Mouse (Mus musculus): ENCODE measurements around the gene Pum2.
"Not testable (repeated sequence)": the region's sequence is repeated elsewhere in the genome, so short reads cannot be mapped to it uniquely, and the experiment has no call there.

Gene Pum2

DNA sequence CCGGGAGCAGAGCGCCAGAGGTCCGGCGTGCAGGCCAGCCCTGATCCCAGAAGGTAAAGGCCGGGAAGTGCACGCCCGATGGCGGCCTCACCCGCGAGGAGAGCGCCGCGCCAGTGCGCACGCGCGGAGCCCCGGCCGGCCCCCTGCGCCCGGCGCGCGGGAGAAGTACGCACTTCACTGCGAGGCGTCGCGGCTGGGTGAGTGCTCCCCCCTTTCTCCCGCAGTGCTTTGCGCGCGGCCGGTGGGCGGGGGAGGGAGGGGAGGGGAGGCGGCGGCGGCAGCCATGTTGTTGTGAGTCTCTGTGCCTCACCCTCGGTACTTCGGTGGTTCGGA is at the start of gene Pum2:
Gene Pum2, plus strand, starts transcription at position 161 of the 333 bp plus-strand sequence.
- peak; percentile 93 for DNase-seq

DNA sequence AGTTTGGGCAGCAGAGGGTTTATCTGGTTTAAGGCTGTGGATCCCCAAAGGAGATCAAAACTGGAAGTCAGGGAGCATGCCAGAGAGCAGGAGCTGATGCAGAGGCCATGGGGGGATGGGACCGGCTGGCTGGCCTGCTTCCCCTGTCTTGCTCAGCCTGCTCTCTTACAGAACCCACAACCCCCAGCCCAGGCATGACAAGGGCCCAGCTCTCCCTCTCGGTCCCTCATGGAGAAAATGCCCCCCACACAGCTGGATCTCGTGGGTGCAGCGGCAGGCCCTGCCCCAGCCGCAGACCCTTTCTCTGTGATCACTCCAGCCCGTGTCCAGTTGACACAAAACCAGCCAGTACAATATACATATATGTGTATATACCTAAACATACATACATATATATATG is 44.4 kb upstream of the Pum2 start:
- no peak for DNase-seq

DNA sequence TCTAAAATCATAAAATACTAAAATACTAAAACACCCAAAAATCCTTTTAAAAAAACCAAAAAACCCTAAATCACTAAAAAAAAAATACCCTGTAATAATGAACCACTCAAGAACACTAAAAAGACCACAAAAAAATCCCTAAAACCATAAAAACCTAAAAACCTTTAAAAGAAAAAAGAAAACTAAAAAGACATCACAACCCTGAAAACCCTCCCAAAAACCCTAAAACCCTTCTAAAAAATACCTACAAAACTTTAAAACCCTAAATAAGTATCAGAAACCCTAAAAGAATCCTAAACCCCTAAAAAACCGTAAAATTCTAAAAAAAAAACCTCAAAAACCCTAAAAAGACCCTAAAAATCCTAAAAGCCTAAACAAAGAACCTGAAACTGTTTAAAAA is 42.2 kb upstream of the Pum2 start:
- DNase-seq: no peak

DNA sequence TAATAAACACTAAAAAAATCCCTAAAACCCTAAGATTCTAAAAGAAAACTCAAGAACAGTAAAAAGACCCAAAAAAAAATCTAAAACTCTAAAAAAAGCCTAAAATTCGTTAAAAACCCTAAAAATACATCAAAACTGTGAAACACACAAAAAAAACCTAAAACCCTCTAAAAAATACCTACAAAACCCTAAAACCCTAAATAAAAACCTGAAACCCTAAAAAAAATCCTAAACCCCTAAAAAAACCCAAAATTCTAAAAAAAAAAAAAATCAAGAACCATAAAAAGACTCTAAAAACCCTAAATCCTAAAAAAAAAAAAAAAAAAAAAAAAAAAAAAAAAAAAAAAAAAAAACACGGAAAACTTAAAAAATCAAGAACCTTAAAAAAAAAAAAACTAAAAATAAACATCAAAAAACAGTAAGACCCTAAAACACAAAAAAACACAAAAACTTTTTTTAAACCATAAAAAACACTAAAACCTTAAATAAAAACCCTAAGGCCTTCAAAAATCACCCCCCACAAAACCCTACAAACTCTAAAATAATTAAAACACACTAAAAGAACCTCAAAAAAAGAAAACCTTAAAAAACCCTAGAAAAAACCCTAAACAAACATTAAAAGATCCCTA is 41.1 kb upstream of the Pum2 start:
- no peak for DNase-seq

DNA sequence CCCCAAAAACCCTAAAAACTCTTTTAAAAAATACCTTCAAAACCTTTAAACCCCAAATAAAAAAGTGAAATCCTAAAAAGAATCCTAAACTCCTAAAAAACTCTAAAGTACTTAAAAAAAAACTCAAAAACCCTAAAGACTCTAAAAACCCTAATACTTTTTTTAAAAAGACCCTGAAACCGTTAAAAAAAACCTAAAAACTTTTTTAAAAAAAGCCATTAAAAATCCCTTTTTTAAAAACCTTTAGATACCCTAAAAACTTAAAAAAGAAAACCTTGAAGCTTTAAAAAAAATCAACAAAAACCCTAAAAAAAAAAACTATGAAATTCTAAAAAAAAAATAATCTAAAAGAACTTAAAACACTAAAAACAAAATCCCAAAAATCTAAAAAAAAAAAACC is 39.6 kb upstream of the Pum2 start:
- no peak for DNase-seq

DNA sequence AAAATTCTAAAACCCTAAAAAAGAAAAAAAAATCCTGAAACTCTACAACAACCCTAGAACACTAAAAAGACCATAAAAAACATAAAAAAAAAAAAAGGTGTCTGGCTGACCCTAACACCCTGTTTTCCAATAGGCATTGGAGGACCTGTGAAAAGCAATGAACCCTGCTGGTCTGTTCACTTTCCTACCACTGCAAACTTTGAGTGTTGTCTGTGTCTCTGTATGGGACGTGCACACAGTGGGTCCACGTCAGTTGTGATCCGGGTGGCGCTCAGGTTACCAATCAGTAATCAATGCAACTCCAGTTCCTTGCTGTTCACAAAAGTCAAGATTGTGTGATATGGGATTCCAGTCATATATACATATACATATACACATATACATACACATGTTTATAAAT is 38.4 kb upstream of the Pum2 start:
- no peak for DNase-seq

DNA sequence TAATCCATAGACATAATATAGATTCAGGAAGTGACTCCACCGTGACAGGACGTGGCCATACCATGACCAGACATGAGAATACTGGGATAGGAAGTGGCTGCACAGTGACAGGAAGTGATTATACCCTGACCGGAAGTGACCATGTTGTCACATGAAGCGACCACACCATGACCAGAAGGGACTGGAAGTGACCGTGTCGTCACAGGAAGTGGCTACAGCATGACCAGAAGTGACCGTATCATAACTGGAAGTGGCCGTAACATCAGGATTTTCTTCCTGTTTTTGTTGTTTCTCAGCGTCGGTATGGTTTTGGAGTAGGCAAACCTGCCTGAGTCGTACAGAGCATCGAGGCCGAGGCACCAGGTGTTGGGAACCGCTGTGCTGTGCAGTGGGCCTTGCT is 37.0 kb upstream of the Pum2 start:
- peak; percentile 56 for DNase-seq

DNA sequence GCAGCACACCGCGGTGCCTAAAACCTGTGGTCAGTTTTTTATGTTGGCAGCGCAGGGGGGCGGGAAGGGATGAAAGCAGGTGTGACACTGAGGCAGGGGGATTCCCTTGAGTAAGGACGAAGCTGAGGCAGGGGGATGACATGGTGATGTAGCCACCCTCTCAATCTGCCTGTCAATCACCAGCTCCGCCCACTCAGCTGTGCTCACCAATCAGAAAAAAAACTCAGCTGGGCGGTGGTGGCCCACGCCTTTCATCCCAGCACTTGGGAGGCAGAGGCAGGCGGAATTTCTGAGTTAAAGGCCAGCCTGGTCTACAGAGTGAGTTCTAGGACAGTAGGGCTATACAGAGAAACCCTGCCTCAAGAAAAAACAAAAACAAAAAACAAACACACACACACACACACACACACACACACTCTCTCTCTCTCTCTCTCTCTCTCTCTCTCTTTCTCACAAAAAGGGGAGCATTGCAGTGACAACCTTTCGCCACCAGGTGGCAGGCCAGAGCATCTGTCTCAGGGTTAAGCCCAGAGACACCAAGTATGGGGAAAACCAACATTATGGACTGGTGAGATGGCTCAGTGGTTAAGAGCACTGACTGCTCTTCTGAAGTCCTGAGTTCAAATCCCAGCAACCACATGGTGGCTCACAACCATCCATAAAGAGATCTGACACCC is 35.4 kb upstream of the Pum2 start:
- DNase-seq: peak; percentile 88

DNA sequence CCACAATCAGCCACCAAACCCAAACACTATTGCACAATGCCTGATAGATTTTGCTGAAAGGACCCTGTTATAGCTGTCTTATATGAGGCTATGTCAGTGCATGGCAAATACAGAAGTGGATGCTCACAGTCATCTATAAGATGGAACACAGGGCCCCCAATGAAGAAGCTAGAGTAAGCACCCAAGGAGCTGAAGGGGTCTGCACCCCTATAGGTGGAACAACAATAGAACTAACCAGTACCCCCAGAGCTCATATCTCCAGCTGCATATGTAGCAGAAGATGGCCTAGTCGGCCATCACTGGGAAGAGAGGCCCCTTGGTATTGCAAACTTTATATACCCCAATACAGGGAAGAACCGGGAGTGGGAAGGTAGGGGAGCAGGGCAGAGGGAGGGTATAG is 33.7 kb upstream of the Pum2 start:
- DNase-seq: not testable (repeated sequence)

DNA sequence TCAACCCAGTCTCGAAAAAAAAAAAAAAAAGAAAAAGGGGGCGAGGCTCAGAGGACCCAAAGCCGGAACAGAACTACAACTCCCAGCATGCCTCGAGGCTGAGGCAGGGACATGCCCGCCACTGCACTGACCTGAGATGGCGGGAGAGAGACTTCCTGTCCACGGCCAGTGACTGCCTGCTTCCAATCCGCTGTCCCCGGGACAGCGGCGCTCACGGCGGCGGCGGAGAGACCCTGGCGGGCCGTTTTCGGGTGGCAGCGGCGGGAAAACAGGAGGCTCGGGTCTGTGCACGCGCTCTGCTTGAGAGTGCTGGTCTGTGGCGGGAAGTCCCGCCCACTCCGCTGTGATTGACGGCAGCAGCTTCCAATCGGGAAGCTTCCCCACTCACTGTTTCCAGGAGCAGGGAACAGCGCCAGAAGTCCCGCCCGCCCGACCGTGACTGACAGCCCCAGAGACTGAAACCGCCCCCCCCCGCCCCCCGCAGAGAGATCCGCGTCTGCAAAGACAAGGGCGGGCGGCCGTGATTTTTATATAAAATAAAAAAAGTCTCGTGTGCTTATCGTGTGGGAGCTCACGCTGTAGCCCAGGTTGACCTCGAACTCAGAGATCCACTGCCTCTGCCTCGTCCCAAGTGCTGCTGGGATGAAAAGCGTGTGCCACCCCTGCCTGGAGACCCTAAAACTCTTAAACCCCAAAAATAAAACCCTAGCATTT is 33.1 kb upstream of the Pum2 start:
- peak; percentile 99 for DNase-seq

DNA sequence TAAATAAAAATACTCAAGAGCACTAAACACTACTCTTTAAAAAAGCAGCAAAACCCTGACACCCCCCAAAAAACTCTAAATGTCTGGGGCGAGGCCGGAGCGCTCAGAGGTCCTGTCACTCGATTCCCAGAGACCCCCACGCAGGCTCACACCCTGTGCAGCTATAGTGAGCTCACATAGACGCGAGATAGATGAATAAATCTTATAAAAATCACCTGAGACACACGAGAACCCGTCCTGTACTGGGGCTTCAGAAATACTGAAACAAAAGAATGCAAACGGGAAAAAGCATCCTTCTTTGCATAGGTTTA is 32.6 kb upstream of the Pum2 start:
- DNase-seq: no peak

DNA sequence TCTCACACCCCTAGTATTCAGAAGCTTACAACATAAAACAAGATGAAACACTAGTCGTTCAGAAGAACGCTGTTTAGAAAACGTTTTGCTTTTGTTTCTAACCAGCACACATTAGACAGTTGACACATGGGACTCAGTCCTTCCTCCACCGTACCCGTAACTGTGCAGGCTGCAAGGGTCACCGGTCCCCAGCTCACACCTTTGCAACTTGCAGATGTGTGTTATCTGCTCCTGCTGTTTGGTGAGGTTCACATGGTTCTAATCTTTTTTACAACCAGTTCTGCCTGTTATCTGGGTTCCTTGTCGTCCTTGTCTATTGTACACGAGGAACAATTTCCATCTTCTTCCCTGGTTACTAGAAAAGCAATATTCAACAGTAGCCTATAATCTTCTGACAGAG is 25.7 kb upstream of the Pum2 start:
- DNase-seq: not testable (repeated sequence)

DNA sequence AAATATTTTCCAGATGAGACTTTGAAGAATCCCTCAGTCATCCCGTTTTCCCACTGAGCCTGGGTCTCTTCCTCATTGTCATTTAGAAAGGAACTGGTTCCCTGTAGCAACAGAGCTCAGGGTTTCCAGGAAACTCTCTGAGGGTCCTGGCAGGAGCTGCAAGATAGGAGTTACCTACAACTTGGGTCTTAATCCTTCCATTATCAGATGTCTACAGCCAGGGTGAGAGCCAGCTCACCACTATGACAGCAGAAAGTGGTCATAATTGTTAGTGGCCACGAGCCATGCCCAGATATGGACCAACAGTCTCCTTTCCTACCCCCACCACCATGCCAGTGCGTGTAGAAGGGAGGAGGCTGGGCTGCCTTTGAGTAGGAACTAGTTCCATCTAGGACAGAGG is 23.9 kb upstream of the Pum2 start:
- DNase-seq: not testable (repeated sequence)

DNA sequence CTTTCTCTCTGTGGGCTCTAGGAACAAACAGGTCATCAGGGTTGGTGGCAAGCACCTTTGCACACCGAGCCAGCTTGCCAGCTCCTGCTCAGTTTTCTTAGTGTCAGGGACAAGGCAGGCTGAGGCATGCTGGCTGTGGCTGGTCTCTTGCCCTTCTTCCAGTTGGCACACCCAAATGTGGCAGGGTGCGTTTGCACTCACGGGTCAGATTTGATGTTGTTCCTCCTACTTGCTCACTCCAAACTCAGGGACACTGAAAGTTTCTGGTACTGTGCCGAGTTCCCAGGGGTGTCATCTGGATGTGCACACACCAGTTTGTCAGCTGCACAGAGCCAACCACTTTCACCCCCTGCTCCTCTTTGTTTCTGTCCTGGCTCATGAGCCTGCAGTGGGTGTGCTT is 17.3 kb upstream of the Pum2 start:
- DNase-seq: no peak

DNA sequence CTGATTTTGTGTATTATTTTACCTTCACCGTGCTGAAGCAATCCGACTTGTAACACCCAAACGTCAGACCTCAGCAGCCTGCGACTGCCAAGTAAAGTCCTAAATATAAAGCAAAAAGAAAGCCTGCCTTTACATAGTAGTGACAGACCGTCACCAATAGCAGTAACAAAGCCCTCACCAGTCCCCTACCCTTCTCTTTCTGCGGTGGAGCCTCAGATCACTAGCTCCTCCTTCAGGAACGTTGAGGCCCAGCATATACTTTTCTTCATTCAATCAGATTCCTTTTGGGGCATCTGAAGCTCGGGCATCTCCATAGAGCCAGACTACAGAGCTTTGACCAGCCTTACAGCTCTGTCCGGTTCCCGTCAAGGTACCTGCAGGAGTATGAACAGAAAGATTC is 16.8 kb upstream of the Pum2 start:
- no peak for DNase-seq

DNA sequence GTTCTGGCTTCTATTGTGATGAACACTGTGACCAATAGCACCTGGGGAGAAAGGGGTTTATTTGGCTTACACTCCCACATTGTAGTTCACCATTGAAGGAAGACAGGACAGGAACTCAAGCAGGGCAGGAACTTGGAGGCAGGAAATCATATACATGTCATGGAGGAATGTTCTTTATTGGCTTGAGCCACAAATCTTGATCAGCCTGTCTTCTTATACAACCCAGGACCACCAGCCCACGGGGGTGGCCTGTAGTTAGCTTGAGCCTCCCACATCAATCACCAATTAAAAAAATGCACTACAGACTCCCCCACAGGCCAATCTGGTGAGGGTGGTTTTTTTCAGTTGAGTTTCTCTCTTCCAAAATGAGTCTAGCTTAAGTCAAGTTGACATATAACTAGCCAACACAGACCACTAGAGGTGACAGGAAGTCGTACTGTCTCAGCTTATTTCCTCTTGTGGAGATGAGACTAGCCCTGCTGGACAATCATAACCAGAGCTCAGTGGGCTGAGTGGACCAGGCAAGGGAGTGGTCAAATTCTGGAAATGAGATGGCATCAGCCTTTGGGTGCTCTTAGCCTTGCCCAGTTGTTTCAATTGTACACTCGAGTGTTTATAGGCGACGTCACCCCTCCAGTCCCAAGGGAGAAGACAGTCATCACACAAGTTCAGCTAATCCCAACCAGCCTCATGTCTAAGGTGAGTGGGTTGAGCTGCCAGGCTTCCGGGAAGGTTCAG is 16.1 kb upstream of the Pum2 start:
- DNase-seq: no peak

DNA sequence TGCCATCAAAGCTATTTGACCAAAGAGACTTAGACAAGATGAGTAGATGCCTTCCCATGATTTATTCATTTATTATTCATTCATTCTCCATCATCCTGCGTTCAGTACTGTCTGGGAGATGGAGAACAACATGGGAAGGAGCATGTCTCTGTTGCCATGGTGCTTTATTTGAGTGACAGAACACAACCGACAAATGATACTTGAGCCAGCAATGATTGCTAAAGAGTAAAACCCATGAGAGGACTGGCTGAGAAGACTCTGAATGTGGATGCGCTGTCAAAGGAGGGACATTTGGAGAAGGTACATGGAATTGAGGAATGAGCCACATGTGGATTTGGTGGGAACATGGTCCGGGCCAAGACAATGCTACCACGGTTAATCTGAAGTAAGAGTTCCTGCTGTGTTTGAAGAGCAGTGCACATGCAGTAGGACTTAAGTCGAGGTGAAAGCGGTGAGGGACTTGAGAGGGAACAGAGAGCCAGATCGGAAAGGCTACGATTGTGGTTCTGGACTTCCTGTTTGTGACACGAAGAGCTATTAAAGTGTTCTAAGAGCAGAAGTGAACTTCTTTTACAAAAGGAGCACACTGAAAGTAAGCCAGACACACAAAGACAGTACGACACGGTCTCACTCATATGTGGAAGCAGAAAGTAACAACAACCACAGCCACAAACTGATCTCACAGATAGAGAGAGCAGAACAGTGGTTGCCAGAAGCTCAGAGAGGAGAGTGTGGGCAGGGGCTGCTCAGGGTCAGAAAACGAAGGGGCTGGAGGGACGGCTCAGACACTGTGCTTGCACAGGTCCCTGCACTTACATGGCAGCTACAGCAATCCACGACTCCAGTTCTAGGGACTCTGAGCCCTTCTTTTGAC is 14.3 kb upstream of the Pum2 start:
- DNase-seq: peak; percentile 36

DNA sequence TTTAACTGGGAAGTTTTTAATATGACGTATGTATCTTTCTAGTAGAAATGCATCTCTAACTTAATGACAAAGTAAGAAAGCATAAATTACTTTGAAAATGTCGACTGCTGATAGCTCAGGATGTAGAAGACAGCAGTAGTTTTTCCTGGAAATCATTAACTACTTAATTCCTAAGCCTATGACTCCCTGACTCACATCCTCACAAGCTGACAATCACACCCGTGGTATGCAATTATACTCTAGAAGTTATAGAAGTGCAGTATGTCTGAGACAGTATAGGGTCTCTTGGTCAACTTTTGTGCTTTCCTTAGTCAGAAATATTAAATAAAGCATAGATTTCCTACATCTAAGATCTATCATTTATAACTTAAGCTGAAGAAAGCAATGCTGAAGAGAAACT is 12.2 kb upstream of the Pum2 start:
- DNase-seq: no peak

DNA sequence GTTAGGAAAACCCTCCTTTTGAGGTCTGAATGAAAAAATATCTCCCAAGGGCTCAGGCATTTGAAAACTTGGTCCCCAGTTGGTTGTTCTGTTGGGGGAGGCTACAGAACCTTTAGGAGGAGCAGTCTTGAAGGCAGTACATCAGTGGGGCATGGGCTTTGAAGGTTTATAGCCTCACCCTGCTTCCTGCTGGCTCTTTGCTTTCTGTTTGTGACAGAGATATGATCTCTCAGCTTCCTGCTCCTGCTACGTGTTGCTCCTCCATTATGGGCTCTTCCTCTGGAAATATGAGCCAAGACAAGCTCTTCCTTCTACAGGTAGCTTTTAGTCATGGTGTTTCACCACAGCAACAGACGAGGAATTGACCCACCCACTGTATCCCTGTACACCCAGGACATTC is 11.8 kb upstream of the Pum2 start:
- peak; percentile 19 for DNase-seq

DNA sequence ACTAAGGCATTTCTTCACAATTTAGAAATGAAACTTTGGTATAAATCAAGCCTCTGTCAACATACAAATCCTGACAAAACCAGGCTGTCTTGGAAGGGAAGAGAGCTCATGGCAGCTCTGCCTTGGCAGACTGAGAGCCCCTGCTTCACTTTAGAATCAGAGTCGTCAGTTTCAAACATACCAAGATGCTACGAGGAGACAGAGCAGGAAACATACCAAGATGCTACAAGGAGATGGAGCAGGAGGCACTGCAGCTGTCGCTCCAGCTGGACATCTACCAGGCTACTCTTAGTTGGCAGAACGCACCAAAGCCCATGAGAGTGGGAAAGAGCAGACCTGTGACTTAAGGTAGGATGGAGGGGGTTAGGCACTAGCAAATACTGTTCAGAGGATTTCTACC is 11.2 kb upstream of the Pum2 start:
- no peak for DNase-seq

DNA sequence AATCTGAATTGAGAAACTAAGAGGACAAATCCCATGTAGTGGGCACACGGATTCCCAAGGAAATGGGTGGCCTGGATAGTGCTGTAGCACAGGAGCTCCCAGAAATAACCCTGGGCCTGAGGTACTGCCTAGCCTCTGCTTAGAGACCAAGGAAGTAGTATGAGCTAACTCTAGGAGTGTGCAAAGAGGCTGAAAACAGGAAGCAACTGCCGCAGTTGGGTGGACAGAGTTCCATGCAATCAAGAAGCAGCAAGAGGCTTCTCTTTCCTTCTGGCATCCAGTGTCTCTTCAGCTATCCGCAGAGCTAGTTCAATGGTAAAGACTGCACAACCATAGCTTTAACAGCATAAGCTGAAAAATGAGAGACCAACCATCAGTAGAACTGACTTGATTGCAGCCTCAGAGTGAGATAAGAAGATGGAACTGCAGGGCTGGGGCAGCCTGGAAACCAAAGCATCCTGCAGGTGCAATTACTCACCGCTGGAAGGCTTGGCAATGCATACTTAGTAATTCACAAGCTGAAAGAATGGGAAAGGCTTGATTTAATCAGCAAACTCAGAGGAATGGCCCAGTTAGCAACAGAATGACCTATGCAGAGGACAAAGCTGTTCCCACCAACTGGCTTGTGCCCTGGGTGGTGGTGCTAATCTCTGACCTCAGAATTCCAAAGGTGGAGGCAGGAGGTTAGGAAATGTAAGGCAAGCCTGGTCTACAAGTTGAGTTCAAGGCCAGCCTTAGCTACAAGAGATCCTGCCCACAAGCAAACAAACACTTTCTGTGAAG is 6.3 kb upstream of the Pum2 start:
- peak; percentile 28 for DNase-seq

DNA sequence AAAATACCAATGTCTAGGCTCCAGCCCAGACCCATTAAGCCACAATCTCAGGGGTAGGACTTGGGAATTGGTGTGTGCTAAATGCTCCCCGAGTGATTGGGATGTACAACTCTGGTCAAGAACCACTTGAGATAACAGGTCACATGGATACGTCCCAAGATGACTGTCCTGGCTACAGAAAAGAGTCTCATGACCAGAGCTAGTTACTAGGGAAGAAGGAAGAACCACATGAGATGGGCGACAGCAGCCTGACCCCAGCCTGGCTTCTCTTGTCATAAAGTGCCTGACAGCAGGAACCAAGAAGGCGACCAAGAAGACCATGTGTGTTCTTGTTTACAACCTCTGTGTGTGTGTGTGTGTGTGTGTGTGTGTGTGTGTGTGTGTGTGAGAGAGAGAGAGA is 4.5 kb upstream of the Pum2 start:
- no peak for DNase-seq

All from lung, postnatal 36 days (tissue).